Mouse (Mus musculus) gastrocnemius, adult 2 months (tissue): ENCODE results near the gene Dgkg. TPM values are rescaled to one million over a fixed set of nuclear protein-coding genes. Genes with fewer than 3 reads are reported as not detected.

ENCODE experiments used
- DNase-seq: peaks from one replicate; pipeline ENCODE4 v3.0.0; 2022
- H3K27ac ChIP-seq: fragments of 200-600 bp; 2 replicates; pipeline ENCODE4 v1.8.1; 2022; ENCODE audit warnings: mild to moderate bottlenecking
- H3K4me3 ChIP-seq: fragments of 200-600 bp; 2 replicates; pipeline ENCODE4 v1.8.1; 2022; ENCODE audit warnings: mild to moderate bottlenecking, moderate library complexity
- CTCF ChIP-seq: fragments of 200-600 bp; IDR thresholded peaks from 2 replicates; pipeline ENCODE4 v1.8.1; 2022; ENCODE audit warnings: antibody characterized with exemption, mild to moderate bottlenecking, moderate library complexity
- intact Hi-C: fragments of 180-260 bp; cut with DNase I; formaldehyde crosslinking; loops from one replicate; pipeline ENCODE4 v1.15.1; 2025
- total RNA-seq, 2 experiments: library from RNA; stranded (reverse); gene quantifications; 2 replicates each; pipeline ENCODE4 v1.2.3; 2021

The Dgkg gene
- total RNA-seq, 2 experiments from 2014 or later = 0.41 to 0.70 TPM

- DNase-seq = no peak
- Histone ChIP-seq H3K4me3 (no peak overlapping the region), H3K27ac (no peak overlapping the region)
- no peak for TF ChIP-seq CTCF
- intact Hi-C loops = no loop called here
Observed at GRCm38 (mm10) chr16:22608046-22608445, 49.0 kb downstream of the Dgkg start.

- no peak for DNase-seq
Observed at GRCm38 (mm10) chr16:22606989-22607388, 50.0 kb downstream of the Dgkg start.

DNA sequence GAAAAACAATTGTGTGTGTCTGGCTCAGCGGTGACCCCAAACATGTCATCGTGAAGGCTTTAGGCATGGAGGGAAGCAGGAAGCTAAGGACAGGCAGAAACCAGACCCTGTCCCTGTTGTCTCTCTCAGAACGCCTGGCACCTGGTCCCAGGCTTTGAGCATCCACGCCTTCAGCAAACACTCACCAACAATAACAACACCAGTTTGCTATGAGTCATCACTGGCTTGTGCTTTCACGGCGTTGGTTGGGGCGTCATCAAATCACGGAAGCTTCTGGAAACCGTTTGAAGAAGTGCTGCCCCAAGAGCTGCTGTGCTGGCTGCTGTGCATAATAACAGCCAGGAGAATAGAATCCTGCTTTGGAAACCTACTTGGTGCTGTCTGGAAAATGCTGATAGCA is 54.6 kb downstream of the Dgkg start:
- H3K4me3 ChIP-seq = no peak overlapping the region
- intact Hi-C loops = no loop called here
- no peak for TF ChIP-seq CTCF
- no peak for DNase-seq
- no peak overlapping the region for H3K27ac ChIP-seq

More at GRCm38 (mm10) chr16:22606989-22607388, 50.0 kb downstream of the Dgkg start:
- intact Hi-C loops = no loop called here
- no peak for TF ChIP-seq CTCF
- Histone ChIP-seq H3K27ac (no peak overlapping the region), H3K4me3 (no peak overlapping the region)

- Histone ChIP-seq H3K27ac (no peak overlapping the region), H3K4me3 (no peak overlapping the region)
- DNase-seq = no peak
- intact Hi-C loops = no loop called here
- no peak for TF ChIP-seq CTCF
Observed at GRCm38 (mm10) chr16:22601756-22602155, 55.3 kb downstream of the Dgkg start.

GRCm38 (mm10) chr16:22600108-22600699 is 56.8 kb downstream of the Dgkg start:
- H3K27ac ChIP-seq = no peak overlapping the region
- no peak for TF ChIP-seq CTCF
- intact Hi-C loops = no loop called here
- H3K4me3 ChIP-seq = no peak overlapping the region
- no peak for DNase-seq

DNA sequence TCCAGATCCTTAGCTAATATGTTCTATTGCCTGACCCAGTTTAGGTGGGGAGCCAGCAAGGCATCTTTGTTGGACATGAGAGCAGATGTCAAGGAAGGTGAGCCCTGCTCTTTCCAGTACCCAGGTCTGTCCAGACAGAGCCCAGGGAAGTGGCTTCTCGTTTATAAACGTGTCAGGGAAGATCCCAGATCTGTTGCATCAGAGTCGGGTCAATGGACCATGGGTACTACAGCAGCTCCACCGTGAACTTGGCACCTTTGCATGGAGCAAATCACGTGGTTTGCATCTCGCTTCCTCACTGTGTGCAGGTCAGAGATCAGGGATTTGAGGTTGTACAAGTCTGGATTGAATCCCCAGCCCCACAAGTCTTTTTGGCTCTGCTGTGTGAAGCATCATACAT is 58.3 kb downstream of the Dgkg start:
- Histone ChIP-seq H3K4me3 (no peak overlapping the region), H3K27ac (no peak overlapping the region)
- intact Hi-C loops = no loop called here
- DNase-seq = no peak
- no peak for TF ChIP-seq CTCF

DNA sequence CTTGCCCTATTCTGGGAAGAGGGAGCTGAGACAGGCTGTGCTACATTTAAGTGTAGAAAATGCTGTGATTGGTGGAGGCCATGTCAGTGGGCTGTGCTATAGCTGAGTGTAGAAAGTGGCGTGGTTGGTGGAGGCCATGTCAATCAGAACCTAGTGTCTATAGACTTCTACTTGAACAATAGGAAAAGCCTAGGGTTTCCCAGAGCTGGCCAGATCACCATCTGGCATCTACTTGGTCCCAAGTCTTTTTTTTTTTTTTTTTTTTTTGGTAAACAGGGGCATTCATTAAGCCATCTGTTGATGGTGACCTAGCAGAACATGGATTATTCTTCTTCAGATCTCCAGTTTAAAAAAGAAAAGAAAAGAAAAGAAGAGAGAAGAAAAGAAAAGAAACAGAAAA is 60.6 kb downstream of the Dgkg start:
- TF ChIP-seq CTCF = no peak
- H3K27ac ChIP-seq = no peak overlapping the region
- no peak for DNase-seq
- intact Hi-C loops = no loop called here
- H3K4me3 ChIP-seq = no peak overlapping the region

- Histone ChIP-seq H3K4me3 (no peak overlapping the region), H3K27ac (no peak overlapping the region)
- TF ChIP-seq CTCF = peak; percentile 31; the same call in 1 of the 2 replicates
- intact Hi-C loops = no loop called here
- DNase-seq = no peak
Observed at GRCm38 (mm10) chr16:22593907-22594306, 63.1 kb downstream of the Dgkg start.

GRCm38 (mm10) chr16:22589619-22590018 is 67.4 kb downstream of the Dgkg start:
- TF ChIP-seq CTCF = no peak
- Histone ChIP-seq H3K27ac (no peak overlapping the region), H3K4me3 (no peak overlapping the region)
- no peak for DNase-seq
- intact Hi-C loops = no loop called here

DNA sequence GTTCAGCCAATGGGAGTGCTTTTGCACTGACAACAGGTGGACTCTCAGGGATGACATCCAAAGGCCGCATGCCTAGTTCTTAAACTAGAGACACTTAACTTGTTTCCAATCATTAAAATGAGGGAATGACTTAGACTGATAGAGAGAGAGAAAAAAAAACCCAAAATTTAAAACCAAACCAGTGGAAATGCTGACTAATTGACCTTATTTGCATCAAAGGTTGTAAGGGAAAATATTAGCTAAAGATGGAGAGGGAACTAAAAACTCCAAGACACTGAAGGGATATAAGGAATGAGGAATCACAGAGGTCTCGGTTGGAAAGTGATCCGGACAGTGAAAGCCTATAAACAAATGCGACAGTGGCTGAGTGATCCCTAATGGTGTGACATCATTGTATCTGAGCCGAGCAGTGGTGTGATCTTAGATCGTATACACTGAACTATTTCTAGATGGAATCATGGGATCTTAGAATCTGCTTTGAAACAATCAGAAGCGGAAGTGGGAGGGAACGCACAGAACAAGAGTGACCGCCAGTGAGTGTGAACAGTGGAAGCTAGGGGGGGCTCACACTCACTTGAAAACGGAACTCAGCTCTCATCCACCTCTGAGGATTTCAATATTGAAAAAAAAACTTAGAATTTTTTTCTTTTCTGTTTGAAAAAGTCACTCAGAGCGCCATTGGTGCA is 70.7 kb downstream of the Dgkg start:
- Histone ChIP-seq H3K27ac (no peak overlapping the region), H3K4me3 (no peak overlapping the region)
- TF ChIP-seq CTCF = no peak
- DNase-seq = no peak
- intact Hi-C loops = no loop called here

- no peak for DNase-seq
- TF ChIP-seq CTCF = no peak
- Histone ChIP-seq H3K27ac (no peak overlapping the region), H3K4me3 (no peak overlapping the region)
- intact Hi-C loops = no loop called here
Observed at GRCm38 (mm10) chr16:22585523-22585922, 71.5 kb downstream of the Dgkg start.

GRCm38 (mm10) chr16:22583401-22583800 is 73.6 kb downstream of the Dgkg start:
- DNase-seq = no peak
- no peak for TF ChIP-seq CTCF
- no peak overlapping the region for H3K4me3 ChIP-seq
- no peak overlapping the region for H3K27ac ChIP-seq
- intact Hi-C loops = no loop called here

- TF ChIP-seq CTCF = no peak
- H3K27ac ChIP-seq = no peak overlapping the region
- H3K4me3 ChIP-seq = no peak overlapping the region
- intact Hi-C loops = no loop called here
- no peak for DNase-seq
Observed at GRCm38 (mm10) chr16:22582173-22582929, 74.7 kb downstream of the Dgkg start.
